Mouse (Mus musculus) kidney, embryonic 15.5 days (tissue): ENCODE data around the gene Tff2. TPM values are rescaled to one million over a fixed set of nuclear protein-coding genes. Genes with fewer than 3 reads are reported as not detected.

ENCODE experiments used
- ATAC-seq: fragments of 200-750 bp; cut with Nextera tagmentation; replicated peaks from 2 replicates; pipeline ENCODE4 v1.8.0; 2017; ENCODE audit warnings: moderate TSS enrichment; ENCODE audit not compliant: low FRiP score
- H3K27ac ChIP-seq: fragments of 300-500 bp; sonication (generic); 2 replicates; pipeline ENCODE4 v1.5.1; 2015; ENCODE audit warnings: mild to moderate bottlenecking, inconsistent platforms
- H3K27me3 ChIP-seq: fragments of 300-500 bp; sonication (generic); 2 replicates; pipeline ENCODE4 v1.6.1; 2015; ENCODE audit warnings: inconsistent platforms
- H3K36me3 ChIP-seq: fragments of 300-500 bp; sonication (generic); 2 replicates; pipeline ENCODE4 v1.6.1; 2015; ENCODE audit warnings: inconsistent platforms
- H3K4me1 ChIP-seq: fragments of 300-500 bp; sonication (generic); 2 replicates; pipeline ENCODE4 v1.6.1; 2015; ENCODE audit warnings: inconsistent platforms
- H3K4me2 ChIP-seq: fragments of 300-500 bp; sonication (generic); 2 replicates; pipeline ENCODE4 v1.6.1; 2015; ENCODE audit warnings: moderate library complexity, mild to moderate bottlenecking, inconsistent platforms
- H3K4me3 ChIP-seq: fragments of 300-500 bp; sonication (generic); replicated peaks from 2 replicates; pipeline ENCODE4 v1.5.1; 2015; ENCODE audit warnings: mild to moderate bottlenecking, inconsistent platforms
- H3K9ac ChIP-seq: fragments of 300-500 bp; sonication (generic); 2 replicates; pipeline ENCODE4 v1.6.1; 2015; ENCODE audit warnings: mild to moderate bottlenecking, inconsistent platforms
- H3K9me3 ChIP-seq: fragments of 300-500 bp; sonication (generic); replicated peaks from 2 replicates; pipeline ENCODE4 v1.6.1; 2016; ENCODE audit warnings: inconsistent platforms
- WGBS: fragments of 180-500 bp; shearing (Covaris S2); methylation state at CpG from one replicate; pipeline ENCODE4 v1.1.7; 2015; ENCODE audit warnings: mixed read lengths; 5-methylcytosine and 5-hydroxymethylcytosine counted together
- polyA plus RNA-seq: library from polyadenylated mRNA; unstranded; fragments of >200 nt; fragmentation: Nextera tagmentation; extraction: Ambion mirVana; gene quantifications from 2 replicates; pipeline ENCODE4 v1.2.1, GENCODE M21; 2015

Gene Tff2
- polyA plus RNA-seq, result 1.1 and 1.6 TPM in 2 replicates

DNA sequence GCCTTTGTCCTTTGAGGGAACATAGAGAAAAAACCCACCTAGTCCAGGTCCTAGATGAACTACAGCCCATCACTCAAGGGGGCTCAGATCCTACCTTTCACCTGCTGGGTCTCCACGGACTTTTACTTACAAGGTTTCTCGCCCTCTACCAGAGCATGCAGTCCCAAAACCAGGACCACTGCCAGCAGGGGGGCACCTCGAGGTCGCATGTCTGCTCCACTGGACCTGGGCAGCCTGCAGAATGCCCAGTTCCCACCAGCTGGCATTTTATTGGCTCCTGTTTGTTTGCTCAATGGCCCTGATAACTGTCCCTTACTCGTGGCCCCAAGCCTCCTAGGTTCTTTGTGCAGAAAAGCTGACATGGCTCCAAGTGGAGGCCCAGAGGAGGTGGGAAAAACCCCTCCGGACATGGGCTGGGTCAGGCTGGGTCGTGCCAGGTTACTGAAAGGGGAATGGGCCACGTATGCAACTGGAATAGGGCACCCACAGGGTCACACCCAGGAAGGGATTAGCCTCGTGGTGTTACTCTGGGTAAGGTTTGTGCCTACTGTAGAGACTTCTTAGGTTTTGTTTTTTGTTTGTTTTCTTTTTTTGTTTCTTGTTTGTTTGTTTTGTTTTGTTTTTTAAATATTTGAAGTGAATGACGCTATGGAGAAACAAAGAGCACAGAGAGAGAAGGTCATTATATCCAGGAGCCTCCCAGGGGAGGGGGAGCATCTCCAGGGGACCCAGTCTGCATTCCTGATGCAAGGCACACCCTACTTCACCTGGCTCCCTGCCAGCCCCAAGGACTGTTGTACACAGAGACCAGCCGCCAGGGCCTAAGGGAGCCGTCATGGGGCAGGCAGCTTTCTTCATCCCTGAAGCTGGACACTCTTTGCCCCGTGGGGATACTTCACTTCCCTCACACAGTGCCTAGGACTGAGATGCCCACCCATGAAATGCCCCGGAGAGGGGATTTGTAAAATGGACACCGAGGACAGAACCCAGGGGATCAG, at the start of gene Tff2:
Gene Tff2 (minus strand): TSS at position 243 of the 998 bp plus-strand sequence.
- Histone ChIP-seq H3K9me3 (no peaks in the 10 kb centered on the region), H3K27me3 (no peaks in the 10 kb centered on the region), H3K27ac (no peak within 1 kb of the TSS), H3K36me3 (no peaks in the 10 kb centered on the region), H3K4me1 (0 out of 2 replicates have a peak, but pooled peaks cover 4% of the 10 kb centered on the region), H3K4me2 (no peak within 1 kb of the TSS), H3K9ac (no peak within 1 kb of the TSS), H3K4me3 (no peak within 1 kb of the TSS)
- ATAC-seq, result no peak
- WGBS, result 66% methylated on average over 15 of the region's 15 CpGs

DNA sequence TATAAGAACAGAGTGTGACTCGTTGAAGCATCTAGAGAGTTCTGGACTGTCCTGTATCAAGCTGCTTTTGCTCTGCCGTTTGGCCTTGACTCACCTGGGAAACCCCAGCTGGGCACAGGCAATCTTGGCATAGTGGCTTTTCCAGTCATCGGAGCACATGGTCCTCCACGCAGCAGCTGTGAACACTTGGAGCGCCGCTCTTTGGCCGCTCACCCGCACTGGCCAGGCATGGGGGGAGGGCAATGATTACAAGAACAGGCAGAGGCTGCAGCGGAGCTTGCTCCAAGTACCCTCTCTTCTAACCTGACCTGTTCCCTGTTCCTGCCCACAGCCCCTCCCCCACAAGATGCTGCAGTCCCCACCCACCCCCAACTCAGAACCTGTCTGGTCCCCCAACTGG, 49.3 kb upstream of the Tff2 start:
- H3K27me3 ChIP-seq, result peaks cover 7% of the 10 kb centered on the region; the same call in 1 of the 2 replicates
- H3K9ac ChIP-seq, result no peak overlapping the region
- 71% methylated on average over 9 of the region's 9 CpGs for WGBS
- peaks cover 27% of the 10 kb centered on the region for H3K4me1 ChIP-seq
- H3K27ac ChIP-seq, result no peak overlapping the region
- H3K36me3 ChIP-seq, result no peaks in the 10 kb centered on the region
- ATAC-seq, result peak; percentile 42; the same call in 1 of the 2 replicates
- H3K4me2 ChIP-seq, result no peak overlapping the region
- no peak overlapping the region for H3K4me3 ChIP-seq
- no peaks in the 10 kb centered on the region for H3K9me3 ChIP-seq

DNA sequence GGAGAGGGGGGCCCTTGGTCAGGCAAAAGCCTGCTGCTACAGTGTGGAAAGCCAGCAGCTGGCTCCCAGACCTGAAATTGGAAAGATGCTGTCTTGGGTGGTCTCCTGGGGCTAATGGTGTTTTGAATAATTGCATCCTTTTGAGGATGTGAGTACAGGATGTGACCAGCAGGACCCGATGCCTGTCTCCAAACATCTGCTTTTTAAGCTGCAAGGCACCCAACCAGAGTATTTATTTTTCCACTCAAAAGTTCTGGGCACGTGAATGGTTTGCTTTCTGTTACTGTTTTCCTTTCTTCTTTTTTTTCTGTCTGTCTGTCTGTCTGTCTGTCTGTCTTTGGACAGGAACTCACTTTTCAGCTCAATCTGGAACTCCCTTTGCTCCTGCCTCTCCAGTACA, 48.6 kb upstream of the Tff2 start:
- H3K9me3 ChIP-seq, result no peaks in the 10 kb centered on the region
- no peak for ATAC-seq
- H3K27me3 ChIP-seq, result peaks cover 14% of the 10 kb centered on the region
- H3K9ac ChIP-seq, result no peak overlapping the region
- H3K4me1 ChIP-seq, result peaks cover 27% of the 10 kb centered on the region
- H3K4me2 ChIP-seq, result no peak overlapping the region
- no peak overlapping the region for H3K4me3 ChIP-seq
- H3K27ac ChIP-seq, result no peak overlapping the region
- H3K36me3 ChIP-seq, result no peaks in the 10 kb centered on the region
- 23% methylated on average over 2 of the region's 2 CpGs for WGBS

DNA sequence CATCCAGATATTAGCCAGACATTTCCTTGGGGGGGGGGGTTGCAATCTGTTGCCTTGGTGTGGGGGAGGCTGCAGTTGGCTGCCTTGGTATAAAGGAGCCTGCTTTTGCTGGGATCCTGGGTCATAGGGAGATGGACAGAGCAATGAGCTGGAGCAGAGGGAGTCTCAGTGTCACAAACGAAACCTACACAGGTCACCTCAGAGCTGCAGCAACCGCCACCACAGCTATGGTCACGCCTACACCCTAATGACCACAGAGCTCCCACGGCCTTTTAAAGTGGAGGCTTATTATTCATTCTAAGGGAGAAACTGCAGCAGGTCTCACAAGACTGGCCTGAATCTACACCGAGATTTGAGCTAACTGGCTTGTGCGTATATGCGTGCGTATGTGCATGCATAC, 47.7 kb upstream of the Tff2 start:
- H3K9me3 ChIP-seq, result no peaks in the 10 kb centered on the region
- ATAC-seq, result peak; percentile 41
- H3K9ac ChIP-seq, result no peak overlapping the region
- H3K27ac ChIP-seq, result no peak overlapping the region
- H3K4me2 ChIP-seq, result no peak overlapping the region
- 47% methylated on average over 8 of the region's 8 CpGs for WGBS
- no peaks in the 10 kb centered on the region for H3K36me3 ChIP-seq
- H3K4me3 ChIP-seq, result no peak overlapping the region
- H3K27me3 ChIP-seq, result peaks cover 14% of the 10 kb centered on the region
- H3K4me1 ChIP-seq, result peaks cover 27% of the 10 kb centered on the region

DNA sequence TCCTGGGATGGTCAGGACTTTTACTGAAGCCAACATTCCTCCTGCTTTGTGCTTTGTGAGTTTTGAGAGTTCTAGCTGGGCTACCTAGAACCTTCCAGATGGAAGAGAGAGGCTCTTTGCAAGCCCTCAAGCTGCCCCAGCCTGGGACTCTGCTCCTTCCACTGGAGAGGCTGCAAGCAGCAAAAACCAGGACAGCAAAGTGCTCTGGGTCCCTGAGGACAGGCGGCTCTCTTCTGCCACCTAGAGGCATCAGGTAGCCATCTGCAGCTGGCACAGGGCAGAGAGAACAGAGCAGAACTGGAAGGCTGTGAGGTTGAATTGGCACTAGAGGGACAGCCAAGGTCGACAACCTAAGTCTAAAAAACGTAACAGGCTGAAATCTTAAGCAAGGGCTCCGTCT, 43.3 kb upstream of the Tff2 start:
- Histone ChIP-seq H3K4me1 (peaks cover 14% of the 10 kb centered on the region), H3K4me2 (no peak overlapping the region), H3K27me3 (peaks cover 14% of the 10 kb centered on the region), H3K36me3 (no peaks in the 10 kb centered on the region), H3K9me3 (no peaks in the 10 kb centered on the region), H3K9ac (no peak overlapping the region), H3K27ac (no peak overlapping the region), H3K4me3 (no peak overlapping the region)
- ATAC-seq, result no peak
- WGBS, result 25% methylated on average over 4 of the region's 4 CpGs

DNA sequence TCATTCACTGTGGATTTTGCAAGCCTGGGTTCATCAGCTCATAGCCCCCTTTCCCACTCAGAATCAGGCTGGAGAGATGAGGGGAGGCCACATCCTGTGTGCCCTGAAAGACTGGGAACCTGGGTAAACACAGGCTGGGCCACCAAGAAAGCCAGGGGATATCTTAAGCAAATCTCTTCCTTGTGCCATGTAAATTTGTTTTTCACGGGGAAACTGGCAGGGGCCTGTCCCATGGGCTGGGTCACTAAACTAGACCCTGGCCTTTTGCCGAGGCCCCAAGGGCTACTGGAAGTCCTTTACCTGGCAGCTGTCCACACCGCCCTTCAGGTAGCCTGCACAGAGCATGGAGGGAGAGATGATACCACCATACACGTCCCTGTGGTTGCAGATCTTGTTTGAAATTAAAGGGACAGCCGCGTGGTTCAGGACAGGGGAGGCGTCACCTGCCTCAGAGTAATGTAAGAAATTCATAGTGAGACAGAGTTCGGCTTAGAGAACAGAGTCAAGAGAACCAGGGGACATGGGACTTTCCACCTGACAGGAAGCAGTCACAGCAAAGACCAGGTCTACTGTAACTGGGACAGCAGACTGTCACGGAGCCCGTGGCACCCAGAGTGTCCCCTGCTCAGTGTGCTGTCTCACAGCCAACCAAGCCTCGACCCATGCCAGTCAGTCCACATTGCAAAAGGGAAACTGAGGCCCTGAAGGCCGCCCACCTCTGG, 40.3 kb upstream of the Tff2 start:
- no peaks in the 10 kb centered on the region for H3K36me3 ChIP-seq
- 78% methylated on average over 12 of the region's 12 CpGs for WGBS
- H3K27ac ChIP-seq, result no peak overlapping the region
- ATAC-seq, result no peak
- H3K9me3 ChIP-seq, result no peaks in the 10 kb centered on the region
- peaks cover 14% of the 10 kb centered on the region for H3K27me3 ChIP-seq
- H3K4me1 ChIP-seq, result no peaks in the 10 kb centered on the region
- H3K4me2 ChIP-seq, result no peak overlapping the region
- H3K4me3 ChIP-seq, result no peak overlapping the region
- no peak overlapping the region for H3K9ac ChIP-seq

DNA sequence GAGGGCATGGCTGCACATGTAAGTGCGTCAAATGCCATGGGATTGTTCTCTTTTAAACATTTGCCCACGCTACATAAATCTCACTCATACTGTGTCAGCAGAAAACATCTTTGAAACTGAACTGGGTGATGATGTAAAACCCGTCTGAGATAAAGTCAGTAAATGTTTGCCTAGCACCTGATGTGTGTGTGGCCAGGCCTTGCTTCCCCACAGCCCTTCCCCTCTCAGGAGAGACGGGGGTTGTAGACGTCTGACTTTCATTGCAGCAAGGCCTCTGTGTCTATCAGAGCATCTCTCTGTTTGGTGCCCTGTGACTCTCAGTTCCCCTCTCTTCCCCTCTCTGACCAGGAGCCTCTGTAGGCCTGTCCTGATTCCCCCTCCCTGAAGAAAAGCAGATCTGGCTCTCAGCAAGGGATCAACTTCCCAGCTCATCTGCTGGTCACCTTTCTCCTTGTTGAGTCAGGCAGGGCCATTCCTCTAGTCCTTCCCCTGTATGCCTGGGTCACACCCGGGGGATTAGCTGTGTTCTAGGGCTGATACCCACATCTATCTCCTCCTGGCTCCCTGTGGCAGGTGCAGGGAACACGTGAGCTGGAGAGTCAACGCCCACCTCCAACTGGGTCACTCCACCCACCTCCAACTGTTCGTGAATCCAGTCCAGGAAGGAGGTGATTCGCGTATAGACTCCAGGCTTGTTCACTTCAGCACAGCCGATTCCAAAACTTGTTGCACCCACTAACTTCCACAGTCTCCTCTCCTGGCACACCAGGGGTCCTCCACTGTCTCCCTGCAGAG, 39.3 kb upstream of the Tff2 start:
- WGBS, result 60% methylated on average over 12 of the region's 12 CpGs
- no peak overlapping the region for H3K4me3 ChIP-seq
- peaks cover 7% of the 10 kb centered on the region for H3K27me3 ChIP-seq
- no peaks in the 10 kb centered on the region for H3K36me3 ChIP-seq
- H3K27ac ChIP-seq, result no peak overlapping the region
- no peak for ATAC-seq
- no peak overlapping the region for H3K4me2 ChIP-seq
- H3K9me3 ChIP-seq, result no peaks in the 10 kb centered on the region
- H3K9ac ChIP-seq, result no peak overlapping the region
- no peaks in the 10 kb centered on the region for H3K4me1 ChIP-seq

DNA sequence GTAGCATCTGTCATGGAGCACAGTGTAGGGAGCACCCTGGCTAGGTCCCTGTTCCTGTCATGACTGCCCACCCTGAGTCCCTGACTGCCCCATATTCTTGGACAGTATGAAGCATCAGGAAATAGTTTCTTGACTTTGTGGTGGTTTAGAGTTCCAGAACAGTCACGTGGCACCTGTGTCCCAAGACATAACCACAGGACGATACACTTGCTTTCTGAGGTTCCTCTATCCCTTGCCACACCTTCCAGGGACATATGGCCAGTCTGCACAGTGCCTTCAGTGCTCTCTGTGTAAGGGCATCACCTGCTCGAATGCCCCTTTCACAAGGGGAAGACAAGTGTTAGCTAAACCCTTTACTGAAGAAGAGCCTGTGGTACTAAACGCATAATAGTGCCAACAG, 37.4 kb upstream of the Tff2 start:
- 85% methylated on average over 4 of the region's 4 CpGs for WGBS
- no peak overlapping the region for H3K4me3 ChIP-seq
- no peak for ATAC-seq
- H3K27me3 ChIP-seq, result no peaks in the 10 kb centered on the region
- H3K4me2 ChIP-seq, result no peak overlapping the region
- no peaks in the 10 kb centered on the region for H3K4me1 ChIP-seq
- H3K9me3 ChIP-seq, result no peaks in the 10 kb centered on the region
- no peak overlapping the region for H3K27ac ChIP-seq
- no peaks in the 10 kb centered on the region for H3K36me3 ChIP-seq
- H3K9ac ChIP-seq, result no peak overlapping the region

DNA sequence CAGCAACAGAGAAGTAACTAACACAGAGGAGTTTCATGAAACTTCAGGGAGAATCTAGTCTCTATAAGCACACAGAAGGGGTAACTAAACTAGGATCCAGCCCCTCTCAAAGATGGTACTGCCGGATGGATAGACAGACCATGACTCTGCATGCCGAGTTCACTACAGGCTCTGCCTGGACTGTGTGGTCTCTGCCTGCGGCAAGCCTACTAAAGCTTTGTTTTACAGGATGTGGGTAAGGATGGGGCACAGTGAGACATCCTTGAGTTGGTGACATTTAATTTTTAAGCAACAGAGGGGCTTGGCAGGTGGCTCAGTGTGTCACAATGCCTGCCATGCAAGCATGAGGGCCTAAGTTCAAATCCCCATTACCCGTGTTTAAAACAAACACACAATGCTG, 32.2 kb upstream of the Tff2 start:
- 92% methylated on average over 4 of the region's 4 CpGs for WGBS
- no peak for ATAC-seq
- no peak overlapping the region for H3K27ac ChIP-seq
- H3K36me3 ChIP-seq, result no peaks in the 10 kb centered on the region
- H3K9ac ChIP-seq, result no peak overlapping the region
- H3K4me1 ChIP-seq, result no peaks in the 10 kb centered on the region
- no peak overlapping the region for H3K4me3 ChIP-seq
- no peaks in the 10 kb centered on the region for H3K27me3 ChIP-seq
- H3K4me2 ChIP-seq, result no peak overlapping the region
- H3K9me3 ChIP-seq, result no peaks in the 10 kb centered on the region

DNA sequence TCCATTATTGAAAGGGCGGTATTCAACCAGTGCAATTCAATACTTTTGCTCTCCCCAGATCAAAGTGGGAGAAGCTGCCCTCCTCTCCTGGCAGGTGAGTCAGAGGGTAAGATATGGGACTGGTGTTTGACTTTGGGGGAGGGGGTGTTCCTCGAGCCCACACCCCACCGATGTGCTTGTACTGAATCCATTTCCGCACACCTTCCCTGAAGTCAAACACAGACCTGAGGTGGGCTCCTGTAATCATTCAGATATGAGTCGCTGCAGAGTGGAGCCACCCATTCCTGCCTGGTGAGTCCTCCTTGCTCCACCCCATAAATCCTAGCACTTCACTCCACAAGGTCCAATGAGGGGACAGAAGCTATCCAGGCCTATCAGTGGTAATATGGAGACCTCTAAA, 25.7 kb upstream of the Tff2 start:
- WGBS, result 84% methylated on average over 5 of the region's 5 CpGs
- Histone ChIP-seq H3K9ac (no peak overlapping the region), H3K9me3 (no peaks in the 10 kb centered on the region), H3K4me1 (no peaks in the 10 kb centered on the region), H3K4me3 (no peak overlapping the region), H3K36me3 (no peaks in the 10 kb centered on the region), H3K4me2 (no peak overlapping the region), H3K27me3 (no peaks in the 10 kb centered on the region), H3K27ac (no peak overlapping the region)
- ATAC-seq, result no peak

DNA sequence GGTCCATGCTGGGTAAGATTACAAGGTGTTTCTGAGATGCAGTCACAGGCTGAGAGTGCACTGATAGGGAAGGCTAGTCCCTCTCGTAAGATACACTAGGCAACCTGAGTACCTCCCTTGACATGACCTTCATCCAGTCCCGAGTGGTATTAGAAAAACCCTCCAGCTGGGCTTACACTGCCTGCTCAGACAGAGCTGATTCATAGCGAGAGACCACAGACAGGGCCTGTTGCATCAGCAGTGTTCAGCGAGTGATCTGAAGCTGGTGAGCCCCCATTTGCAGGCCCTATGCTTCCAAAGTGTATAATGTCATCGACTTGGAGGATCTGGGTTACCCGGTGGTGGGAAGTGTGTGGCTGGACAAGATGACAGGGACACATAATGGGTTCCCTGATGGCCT, 21.0 kb upstream of the Tff2 start, which contains the start of gene Tff1:
Gene Tff1 (minus strand): TSS at position 151 of the 400 bp plus-strand sequence.
- Histone ChIP-seq H3K4me1 (no peaks in the 10 kb centered on the region), H3K36me3 (no peaks in the 10 kb centered on the region), H3K4me2 (no peak within 1 kb of the TSS), H3K9me3 (no peaks in the 10 kb centered on the region), H3K27me3 (no peaks in the 10 kb centered on the region), H3K27ac (no peak within 1 kb of the TSS), H3K4me3 (no peak within 1 kb of the TSS), H3K9ac (no peak within 1 kb of the TSS)
- ATAC-seq, result no peak
- WGBS, result 84% methylated on average over 6 of the region's 6 CpGs
